Mouse (Mus musculus): ENCODE results near the gene C330021F23Rik. TPM values are rescaled to one million over a fixed set of nuclear protein-coding genes. Genes with fewer than 3 reads are reported as not detected.

The C330021F23Rik gene
- polyA plus RNA-seq, 1 experiment from 2014 or later, result 2.9 TPM

DNA sequence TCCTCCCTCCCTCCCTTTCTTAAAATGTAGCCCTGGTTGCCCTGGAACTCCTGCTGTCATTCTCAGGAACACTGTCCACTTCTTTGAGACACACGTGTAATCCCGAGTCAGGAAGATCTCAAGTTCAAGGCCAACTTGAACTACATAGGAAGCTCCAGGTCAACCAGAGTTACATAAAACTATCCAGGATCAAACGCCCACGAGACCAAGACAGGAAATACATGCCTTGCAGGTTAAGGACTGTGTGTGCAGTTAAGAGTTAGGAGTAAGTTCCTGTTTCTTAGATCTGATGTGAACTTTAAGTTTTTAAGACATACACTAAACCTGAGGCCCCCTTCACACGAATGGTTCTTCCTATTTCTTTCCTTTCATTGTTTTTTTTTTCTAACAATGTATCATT, 59.2 kb downstream of the C330021F23Rik start:
- H3K27ac ChIP-seq, result no peak overlapping the region
- no peaks in the 10 kb centered on the region for H3K36me3 ChIP-seq
- H3K27me3 ChIP-seq (replicated peaks), result 0 out of 2 replicates have a peak, but pooled peaks cover 4% of the 10 kb centered on the region
- H3K9ac ChIP-seq, result no peak overlapping the region
- H3K9me3 ChIP-seq (replicated peaks), result no peaks in the 10 kb centered on the region
- H3K4me3 ChIP-seq, result no peak overlapping the region
- H3K4me1 ChIP-seq, result peaks cover 21% of the 10 kb centered on the region
- no peak for ATAC-seq
- H3K4me2 ChIP-seq, result no peak overlapping the region
- WGBS (ENCODE audit: insufficient replicate concordance), result 26% methylated on average over 5 of the region's 5 CpGs

DNA sequence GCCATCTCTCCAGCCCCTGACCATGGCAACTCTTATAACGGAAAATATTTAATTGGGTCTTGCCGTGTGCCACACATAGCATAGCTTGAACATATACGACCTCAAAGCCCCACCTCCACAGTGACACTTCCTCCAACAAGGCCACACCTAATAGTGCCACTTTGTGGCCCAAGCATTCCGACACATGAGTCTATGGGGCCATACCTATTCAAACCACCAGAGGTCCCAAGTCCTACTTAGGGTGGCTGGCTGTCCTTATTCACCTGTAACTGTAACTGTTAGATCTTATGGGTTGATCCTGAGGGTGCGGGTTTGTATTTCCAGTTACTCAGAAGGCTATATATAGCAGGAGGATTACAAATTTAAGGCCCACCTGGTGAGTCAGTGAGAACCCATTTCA, 60.2 kb downstream of the C330021F23Rik start:
- 34% methylated on average over 5 of the region's 5 CpGs for WGBS (ENCODE audit: insufficient replicate concordance)
- H3K36me3 ChIP-seq, result peaks cover 2% of the 10 kb centered on the region
- no peak overlapping the region for H3K4me2 ChIP-seq
- H3K9me3 ChIP-seq (replicated peaks), result no peaks in the 10 kb centered on the region
- H3K27me3 ChIP-seq (replicated peaks), result 0 out of 2 replicates have a peak, but pooled peaks cover 4% of the 10 kb centered on the region
- peaks cover 23% of the 10 kb centered on the region for H3K4me1 ChIP-seq
- no peak for ATAC-seq
- no peak overlapping the region for H3K27ac ChIP-seq
- no peak overlapping the region for H3K4me3 ChIP-seq
- H3K9ac ChIP-seq, result no peak overlapping the region

DNA sequence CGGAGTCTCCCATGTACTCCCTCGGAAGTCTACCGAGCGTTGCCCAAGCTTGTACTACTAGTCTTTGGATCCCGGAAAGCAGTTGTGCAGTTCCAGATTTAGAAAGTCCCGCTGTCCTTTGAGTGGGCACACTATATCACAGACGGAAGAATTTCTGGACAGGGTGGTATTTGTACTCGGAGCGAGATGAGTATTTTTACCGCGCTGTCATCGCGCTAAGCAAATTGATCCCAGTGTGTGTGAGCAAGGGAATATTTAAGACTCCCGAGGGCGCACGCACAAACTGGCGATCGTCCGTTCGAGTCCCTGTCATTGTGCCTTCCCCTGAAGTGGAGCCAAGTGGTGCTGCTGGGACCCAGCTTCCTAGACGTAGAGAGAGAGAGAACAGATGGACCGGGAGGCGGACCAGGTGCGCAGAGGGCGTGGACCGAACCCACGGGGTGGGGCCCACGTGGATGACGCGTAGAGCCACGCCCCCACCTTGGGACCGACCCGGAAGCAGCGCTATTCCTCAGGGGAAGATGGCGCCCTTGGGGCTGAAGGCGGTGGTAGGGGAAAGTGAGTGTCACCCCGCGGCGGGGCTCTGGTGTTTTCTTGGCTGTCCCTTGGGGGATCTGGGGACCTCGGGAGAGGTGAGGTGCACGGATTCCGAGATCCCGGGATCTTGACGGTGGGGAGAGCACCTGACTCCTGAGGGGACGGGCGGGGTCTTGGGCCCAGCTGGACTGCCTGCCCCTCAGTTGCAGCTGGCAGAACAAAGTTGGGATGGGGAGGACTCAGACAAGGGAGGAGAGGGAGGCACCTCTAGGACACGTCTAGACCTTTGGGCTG, 63.1 kb downstream of the C330021F23Rik start, which contains the start of gene Stxbp2:
Gene Stxbp2 (plus strand): TSS at position 309 of the 831 bp plus-strand sequence.
- 0 out of 2 replicates have a peak, but pooled peaks cover 4% of the 10 kb centered on the region for H3K27me3 ChIP-seq (replicated peaks)
- peak within 1 kb of the TSS; percentile 80 for H3K4me3 ChIP-seq
- H3K9me3 ChIP-seq (replicated peaks), result no peaks in the 10 kb centered on the region
- ATAC-seq, result peak; percentile 91
- peak within 1 kb of the TSS; percentile 85 for H3K4me2 ChIP-seq
- H3K36me3 ChIP-seq, result peaks cover 30% of the 10 kb centered on the region
- peak within 1 kb of the TSS; percentile 77 for H3K9ac ChIP-seq
- 5% methylated on average over 47 of the region's 47 CpGs for WGBS (ENCODE audit: insufficient replicate concordance)
- peak within 1 kb of the TSS; percentile 66 for H3K27ac ChIP-seq
- peaks cover 23% of the 10 kb centered on the region for H3K4me1 ChIP-seq

DNA sequence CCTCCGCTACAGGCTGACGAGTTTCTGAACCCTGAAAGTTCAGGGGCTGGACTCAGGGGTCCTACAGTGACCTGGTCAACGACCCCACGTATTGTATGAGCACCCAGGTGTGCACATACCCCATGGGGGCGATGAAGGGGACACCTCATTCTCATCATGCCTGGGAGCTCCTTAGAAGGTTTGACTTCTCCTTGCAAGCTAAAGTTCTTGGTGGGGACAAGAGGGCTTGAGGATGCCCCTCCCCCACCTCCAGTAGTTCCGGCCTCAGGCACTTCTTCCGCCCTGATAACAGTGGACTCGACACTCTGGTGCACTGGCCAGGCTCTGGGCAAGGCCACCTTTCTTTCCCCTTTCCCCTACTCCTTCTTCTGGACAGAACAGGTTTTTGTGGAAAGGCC, 63.7 kb downstream of the C330021F23Rik start:
- Histone ChIP-seq H3K4me3 (peak overlapping the region; percentile 80), H3K9me3 (replicated peaks) (no peaks in the 10 kb centered on the region), H3K4me2 (peak overlapping the region; percentile 85), H3K9ac (peak overlapping the region; percentile 77), H3K27ac (peak overlapping the region; percentile 66), H3K36me3 (peaks cover 36% of the 10 kb centered on the region), H3K4me1 (peaks cover 23% of the 10 kb centered on the region), H3K27me3 (replicated peaks) (0 out of 2 replicates have a peak, but pooled peaks cover 4% of the 10 kb centered on the region)
- WGBS (ENCODE audit: insufficient replicate concordance), result 2% methylated on average over 8 of the region's 8 CpGs
- ATAC-seq, result peak; percentile 63

Other genes starting within 250 kb of the C330021F23Rik start
- gene A430078G23Rik, start 214.6 kb upstream of the C330021F23Rik start, polyA plus RNA-seq (2016; fragmentation: Nextera tagmentation; extraction: Ambion mirVana), result 0.81 and 0.87 TPM in 2 replicates
- gene Arhgef18, start 175.0 kb upstream of the C330021F23Rik start, polyA plus RNA-seq (2016; fragmentation: Nextera tagmentation; extraction: Ambion mirVana), result 4.1 and 4.4 TPM in 2 replicates
- 3.4 and 3.6 TPM in 2 replicates for gene Pex11g, start 100.3 kb upstream of the C330021F23Rik start, polyA plus RNA-seq (2016; fragmentation: Nextera tagmentation; extraction: Ambion mirVana)
- gene Tex45, start 97.1 kb upstream of the C330021F23Rik start, polyA plus RNA-seq (2016; fragmentation: Nextera tagmentation; extraction: Ambion mirVana), result 0.08 TPM in 1 of 2 replicates, not detected in the other
- 7.9 and 8.1 TPM in 2 replicates for gene Zfp358, start 74.9 kb upstream of the C330021F23Rik start, polyA plus RNA-seq (2016; fragmentation: Nextera tagmentation; extraction: Ambion mirVana)
- 25.7 and 26.9 TPM in 2 replicates for gene Mcoln1, start 67.5 kb upstream of the C330021F23Rik start, polyA plus RNA-seq (2016; fragmentation: Nextera tagmentation; extraction: Ambion mirVana)
- gene Pnpla6, start 52.6 kb upstream of the C330021F23Rik start, polyA plus RNA-seq (2016; fragmentation: Nextera tagmentation; extraction: Ambion mirVana), result 14.7 and 17.1 TPM in 2 replicates
- gene Camsap3, start 19.3 kb downstream of the C330021F23Rik start, polyA plus RNA-seq (2016; fragmentation: Nextera tagmentation; extraction: Ambion mirVana), result 2.0 and 2.2 TPM in 2 replicates
- 42.8 and 43.2 TPM in 2 replicates for gene Xab2, start 53.3 kb downstream of the C330021F23Rik start, polyA plus RNA-seq (2016; fragmentation: Nextera tagmentation; extraction: Ambion mirVana)
- 97.5 and 101 TPM in 2 replicates for gene Pet100, start 53.6 kb downstream of the C330021F23Rik start, polyA plus RNA-seq (2016; fragmentation: Nextera tagmentation; extraction: Ambion mirVana)
- gene Pcp2, start 57.6 kb downstream of the C330021F23Rik start, polyA plus RNA-seq (2016; fragmentation: Nextera tagmentation; extraction: Ambion mirVana), result 0.11 TPM in 1 of 2 replicates, not detected in the other
- gene Stxbp2, start 63.0 kb downstream of the C330021F23Rik start, polyA plus RNA-seq (2016; fragmentation: Nextera tagmentation; extraction: Ambion mirVana), result 71.7 and 76.5 TPM in 2 replicates
- gene Retn, start 87.8 kb downstream of the C330021F23Rik start, polyA plus RNA-seq (2016; fragmentation: Nextera tagmentation; extraction: Ambion mirVana), result 0.14 and 0.20 TPM in 2 replicates
- 0.91 and 0.97 TPM in 2 replicates for gene Mcemp1, start 97.8 kb downstream of the C330021F23Rik start, polyA plus RNA-seq (2016; fragmentation: Nextera tagmentation; extraction: Ambion mirVana)
- 2.8 and 3.2 TPM in 2 replicates for gene Fcor, start 104.4 kb downstream of the C330021F23Rik start, polyA plus RNA-seq (2016; fragmentation: Nextera tagmentation; extraction: Ambion mirVana)
- 22.1 and 22.8 TPM in 2 replicates for gene Trappc5, start 108.3 kb downstream of the C330021F23Rik start, polyA plus RNA-seq (2016; fragmentation: Nextera tagmentation; extraction: Ambion mirVana)
- 0.07 TPM in 1 of 2 replicates, not detected in the other for gene Fcer2a, start 126.2 kb downstream of the C330021F23Rik start, polyA plus RNA-seq (2016; fragmentation: Nextera tagmentation; extraction: Ambion mirVana)
- gene Clec4g, start 152.7 kb downstream of the C330021F23Rik start, polyA plus RNA-seq (2016; fragmentation: Nextera tagmentation; extraction: Ambion mirVana), result 1.4 and 1.8 TPM in 2 replicates
- 0.14 and 0.24 TPM in 2 replicates for gene Cd209a, start 181.0 kb downstream of the C330021F23Rik start, polyA plus RNA-seq (2016; fragmentation: Nextera tagmentation; extraction: Ambion mirVana)

Measured in liver, embryonic 12.5 days (tissue).